Mouse (Mus musculus) yolk sac, embryonic 10.5 days (tissue): ENCODE measurements around the gene Abhd13.

ENCODE experiments used
- DNase-seq: peaks from one replicate; pipeline ENCODE4 v3.0.0-alpha.2; 2017; ENCODE audit warnings: low spot score

The Abhd13 gene

DNA sequence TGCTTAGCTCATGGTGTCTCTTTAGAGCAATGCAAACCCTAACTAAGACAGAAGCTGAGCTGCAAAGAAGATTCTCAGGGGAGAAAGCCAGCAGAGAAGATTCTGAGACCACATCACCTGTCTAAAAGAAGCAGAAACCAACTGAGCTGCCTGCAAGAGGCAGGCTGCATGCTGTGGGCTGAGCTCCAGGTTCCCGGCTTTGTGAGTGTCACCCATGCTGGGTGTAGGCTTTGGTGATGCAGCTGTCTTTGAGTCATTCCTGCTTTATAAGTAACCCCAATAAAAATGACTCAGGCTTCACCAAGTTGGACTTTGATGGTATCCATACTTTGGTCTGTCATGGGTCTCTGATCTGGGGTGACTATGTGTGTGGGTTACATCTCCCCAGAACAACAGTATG lies 38.7 kb downstream of the Abhd13 start:
- DNase-seq = no peak

- DNase-seq = no peak
Measured at GRCm38 (mm10) chr8:10017231-10017630, 39.7 kb downstream of the Abhd13 start.

GRCm38 (mm10) chr8:10030320-10031060 lies 53.0 kb downstream of the Abhd13 start:
- DNase-seq = no peak

- no peak for DNase-seq
Measured at GRCm38 (mm10) chr8:10031177-10031576, 53.7 kb downstream of the Abhd13 start.

- no peak for DNase-seq
Measured at GRCm38 (mm10) chr8:10040866-10041265, 63.4 kb downstream of the Abhd13 start.
